Mouse (Mus musculus): ENCODE measurements around the gene Pear1. TPM values are rescaled to one million over a fixed set of nuclear protein-coding genes. Genes with fewer than 3 reads are reported as not detected.

Gene Pear1
- polyA plus RNA-seq, 1 experiment: 0.65 TPM

GRCm38 (mm10) chr3:87745036-87745659, 79.0 kb downstream of the Pear1 start:
- no peak overlapping the region for H3ac ChIP-seq (ENCODE audit: control insufficient read depth, insufficient read length)
- no peaks in the 10 kb centered on the region for H3K27me3 ChIP-seq (ENCODE audit: control insufficient read depth, insufficient read depth, insufficient read length)
- H3K36me3 ChIP-seq (ENCODE audit: control insufficient read depth, insufficient read depth): no peaks in the 10 kb centered on the region
- TF ChIP-seq TCF12 (IDR thresholded peaks at IDR 0.05; ENCODE audit: insufficient read depth, poor library complexity, severe bottlenecking) (no peak), POLR2AphosphoS2 (IDR thresholded peaks at IDR 0.05; ENCODE audit: insufficient read length, low read depth) (no peak), SRF (IDR thresholded peaks at IDR 0.05; ENCODE audit: control insufficient read depth, insufficient read length, low read depth) (no peak), E2F4 (IDR thresholded peaks at IDR 0.05; ENCODE audit: insufficient read depth) (no peak), POLR2A (IDR thresholded peaks at IDR 0.05; ENCODE audit: insufficient read length, low read depth) (no peak), CEBPB (IDR thresholded peaks at IDR 0.05; ENCODE audit: insufficient read depth, poor library complexity, severe bottlenecking) (no peak), MAX (IDR thresholded peaks at IDR 0.05; ENCODE audit: low read depth) (no peak), REST (IDR thresholded peaks at IDR 0.05; ENCODE audit: insufficient read depth, insufficient read length) (no peak), MYOG (IDR thresholded peaks at IDR 0.05; ENCODE audit: control insufficient read depth in 1 of 3, insufficient read depth in 1 of 3, insufficient read length in 2 of 3, low read depth in 2 of 3) (no peak), USF1 (IDR thresholded peaks at IDR 0.05; ENCODE audit: low read depth) (no peak), TCF3 (IDR thresholded peaks at IDR 0.05; ENCODE audit: insufficient read length, low read depth) (no peak), MYOD1 (IDR thresholded peaks at IDR 0.05; ENCODE audit: control insufficient read depth in 1 of 3, insufficient read length in 2 of 3, low read depth in 2 of 3) (no peak)
- no peak overlapping the region for H3K4me2 ChIP-seq (ENCODE audit: low read depth)
- H3K79me2 ChIP-seq (ENCODE audit: control insufficient read depth, insufficient read depth): no peaks in the 10 kb centered on the region
- no peak overlapping the region for H3K4me3 ChIP-seq

- TF ChIP-seq SRF (IDR thresholded peaks at IDR 0.05; ENCODE audit: control insufficient read depth, insufficient read length, low read depth) (no peak), TCF3 (IDR thresholded peaks at IDR 0.05; ENCODE audit: insufficient read length, low read depth) (no peak), REST (IDR thresholded peaks at IDR 0.05; ENCODE audit: insufficient read depth, insufficient read length) (no peak), MYOG (IDR thresholded peaks at IDR 0.05; ENCODE audit: control insufficient read depth in 1 of 3, insufficient read depth in 1 of 3, insufficient read length in 2 of 3, low read depth in 2 of 3) (no peak)
- no peak overlapping the region for H3K4me2 ChIP-seq (ENCODE audit: low read depth)
Observed at GRCm38 (mm10) chr3:87743927-87744326, 80.2 kb downstream of the Pear1 start.

GRCm38 (mm10) chr3:87742735-87743134, 81.4 kb downstream of the Pear1 start:
- Histone ChIP-seq H3ac (ENCODE audit: control insufficient read depth, insufficient read length) (no peak overlapping the region), H3K4me3 (no peak overlapping the region), H3K4me2 (ENCODE audit: low read depth) (no peak overlapping the region), H3K27me3 (ENCODE audit: control insufficient read depth, insufficient read depth, insufficient read length) (no peaks in the 10 kb centered on the region), H3K79me2 (ENCODE audit: control insufficient read depth, insufficient read depth) (no peaks in the 10 kb centered on the region), H3K36me3 (ENCODE audit: control insufficient read depth, insufficient read depth) (no peaks in the 10 kb centered on the region)
- TF ChIP-seq TCF3 (IDR thresholded peaks at IDR 0.05; ENCODE audit: insufficient read length, low read depth): no peak
- TF ChIP-seq SRF (IDR thresholded peaks at IDR 0.05; ENCODE audit: control insufficient read depth, insufficient read length, low read depth): no peak
- no peak for TF ChIP-seq TCF12 (IDR thresholded peaks at IDR 0.05; ENCODE audit: insufficient read depth, poor library complexity, severe bottlenecking)
- no peak for TF ChIP-seq MAX (IDR thresholded peaks at IDR 0.05; ENCODE audit: low read depth)
- TF ChIP-seq POLR2AphosphoS2 (IDR thresholded peaks at IDR 0.05; ENCODE audit: insufficient read length, low read depth): no peak
- TF ChIP-seq REST (IDR thresholded peaks at IDR 0.05; ENCODE audit: insufficient read depth, insufficient read length): no peak
- TF ChIP-seq E2F4 (IDR thresholded peaks at IDR 0.05; ENCODE audit: insufficient read depth): no peak
- TF ChIP-seq POLR2A (IDR thresholded peaks at IDR 0.05; ENCODE audit: insufficient read length, low read depth): no peak
- TF ChIP-seq USF1 (IDR thresholded peaks at IDR 0.05; ENCODE audit: low read depth): no peak
- no peak for TF ChIP-seq MYOD1 (IDR thresholded peaks at IDR 0.05; ENCODE audit: control insufficient read depth in 1 of 3, insufficient read length in 2 of 3, low read depth in 2 of 3)
- no peak for TF ChIP-seq MYOG (IDR thresholded peaks at IDR 0.05; ENCODE audit: control insufficient read depth in 1 of 3, insufficient read depth in 1 of 3, insufficient read length in 2 of 3, low read depth in 2 of 3)
- no peak for TF ChIP-seq CEBPB (IDR thresholded peaks at IDR 0.05; ENCODE audit: insufficient read depth, poor library complexity, severe bottlenecking)

More at GRCm38 (mm10) chr3:87743927-87744326, 80.2 kb downstream of the Pear1 start:
- Histone ChIP-seq H3ac (ENCODE audit: control insufficient read depth, insufficient read length) (no peak overlapping the region), H3K36me3 (ENCODE audit: control insufficient read depth, insufficient read depth) (no peaks in the 10 kb centered on the region), H3K79me2 (ENCODE audit: control insufficient read depth, insufficient read depth) (no peaks in the 10 kb centered on the region), H3K4me3 (no peak overlapping the region), H3K27me3 (ENCODE audit: control insufficient read depth, insufficient read depth, insufficient read length) (no peaks in the 10 kb centered on the region)

- TF ChIP-seq MYOG (IDR thresholded peaks at IDR 0.05; ENCODE audit: control insufficient read depth in 1 of 3, insufficient read depth in 1 of 3, insufficient read length in 2 of 3, low read depth in 2 of 3) (no peak), MAX (IDR thresholded peaks at IDR 0.05; ENCODE audit: low read depth) (no peak), CEBPB (IDR thresholded peaks at IDR 0.05; ENCODE audit: insufficient read depth, poor library complexity, severe bottlenecking) (no peak), MYOD1 (IDR thresholded peaks at IDR 0.05; ENCODE audit: control insufficient read depth in 1 of 3, insufficient read length in 2 of 3, low read depth in 2 of 3) (no peak), TCF3 (IDR thresholded peaks at IDR 0.05; ENCODE audit: insufficient read length, low read depth) (no peak), USF1 (IDR thresholded peaks at IDR 0.05; ENCODE audit: low read depth) (no peak), TCF12 (IDR thresholded peaks at IDR 0.05; ENCODE audit: insufficient read depth, poor library complexity, severe bottlenecking) (no peak), REST (IDR thresholded peaks at IDR 0.05; ENCODE audit: insufficient read depth, insufficient read length) (no peak), POLR2A (IDR thresholded peaks at IDR 0.05; ENCODE audit: insufficient read length, low read depth) (no peak), POLR2AphosphoS2 (IDR thresholded peaks at IDR 0.05; ENCODE audit: insufficient read length, low read depth) (no peak), E2F4 (IDR thresholded peaks at IDR 0.05; ENCODE audit: insufficient read depth) (no peak), SRF (IDR thresholded peaks at IDR 0.05; ENCODE audit: control insufficient read depth, insufficient read length, low read depth) (no peak)
- Histone ChIP-seq H3K36me3 (ENCODE audit: control insufficient read depth, insufficient read depth) (no peaks in the 10 kb centered on the region), H3K27me3 (ENCODE audit: control insufficient read depth, insufficient read depth, insufficient read length) (no peaks in the 10 kb centered on the region), H3K4me3 (no peak overlapping the region), H3K4me2 (ENCODE audit: low read depth) (no peak overlapping the region), H3K79me2 (ENCODE audit: control insufficient read depth, insufficient read depth) (no peaks in the 10 kb centered on the region), H3ac (ENCODE audit: control insufficient read depth, insufficient read length) (no peak overlapping the region)
Observed at GRCm38 (mm10) chr3:87742013-87742412, 82.1 kb downstream of the Pear1 start.

Data from myocyte (in vitro differentiated cells).